Mouse (Mus musculus) thymus, adult 2 months (tissue): ENCODE measurements around the gene Swsap1. TPM values are rescaled to one million over a fixed set of nuclear protein-coding genes. Genes with fewer than 3 reads are reported as not detected.

Experiments
- DNase-seq: peaks from one replicate; pipeline ENCODE4 v3.0.0; 2021
- H3K27ac ChIP-seq: fragments of 200-500 bp; 2 replicates; pipeline ENCODE4 v1.5.1; 2012; ENCODE audit warnings: low read length, control low read depth; ENCODE audit not compliant: control insufficient read depth, insufficient read depth
- H3K27me3 ChIP-seq: fragments of 200-500 bp; 2 replicates; pipeline ENCODE4 v1.6.1; 2012; ENCODE audit warnings: mild to moderate bottlenecking, low read length, moderate library complexity, mixed read lengths; ENCODE audit not compliant: control insufficient read depth, insufficient read depth
- H3K36me3 ChIP-seq: fragments of 200-500 bp; 2 replicates; pipeline ENCODE4 v1.6.1; 2012; ENCODE audit warnings: mild to moderate bottlenecking, low read length, moderate library complexity; ENCODE audit not compliant: control insufficient read depth, insufficient read depth
- H3K4me1 ChIP-seq: fragments of 200-500 bp; replicated peaks from 2 replicates; pipeline ENCODE4 v1.6.1; 2012; ENCODE audit warnings: low read length; ENCODE audit not compliant: control insufficient read depth, insufficient read depth
- H3K4me3 ChIP-seq: fragments of 200-500 bp; 2 replicates; pipeline ENCODE4 v1.5.1; 2012; ENCODE audit warnings: mild to moderate bottlenecking, low read length, control low read depth, moderate library complexity; ENCODE audit not compliant: control insufficient read depth, insufficient read depth
- CTCF ChIP-seq: fragments of 200-500 bp; IDR thresholded peaks from 2 replicates; pipeline ENCODE4 v1.5.1; 2012; ENCODE audit warnings: mild to moderate bottlenecking, control low read depth, low read length, moderate library complexity, borderline replicate concordance; ENCODE audit not compliant: control insufficient read depth, poor library complexity, insufficient read depth; ENCODE audit errors: extremely low read depth
- POLR2A ChIP-seq: fragments of 200-500 bp; IDR thresholded peaks from 2 replicates; pipeline ENCODE4 v1.6.1; 2012; ENCODE audit warnings: mild to moderate bottlenecking, low read length, control low read depth, moderate library complexity; ENCODE audit not compliant: control insufficient read depth, poor library complexity, insufficient read depth; ENCODE audit errors: extremely low read depth
- WGBS: fragments of 180-500 bp; shearing (Covaris S2); methylation state at CpG from one replicate; pipeline ENCODE4 v1.1.7; 2018; 5-methylcytosine and 5-hydroxymethylcytosine counted together
- polyA plus RNA-seq: library from polyadenylated mRNA; depleted of rRNA; stranded (reverse); fragments of >200 nt; gene quantifications from 2 replicates; pipeline ENCODE4 v1.2.3, GENCODE M21; 2012

Gene Swsap1
- polyA plus RNA-seq, 1 experiment = 6.7 TPM

DNA sequence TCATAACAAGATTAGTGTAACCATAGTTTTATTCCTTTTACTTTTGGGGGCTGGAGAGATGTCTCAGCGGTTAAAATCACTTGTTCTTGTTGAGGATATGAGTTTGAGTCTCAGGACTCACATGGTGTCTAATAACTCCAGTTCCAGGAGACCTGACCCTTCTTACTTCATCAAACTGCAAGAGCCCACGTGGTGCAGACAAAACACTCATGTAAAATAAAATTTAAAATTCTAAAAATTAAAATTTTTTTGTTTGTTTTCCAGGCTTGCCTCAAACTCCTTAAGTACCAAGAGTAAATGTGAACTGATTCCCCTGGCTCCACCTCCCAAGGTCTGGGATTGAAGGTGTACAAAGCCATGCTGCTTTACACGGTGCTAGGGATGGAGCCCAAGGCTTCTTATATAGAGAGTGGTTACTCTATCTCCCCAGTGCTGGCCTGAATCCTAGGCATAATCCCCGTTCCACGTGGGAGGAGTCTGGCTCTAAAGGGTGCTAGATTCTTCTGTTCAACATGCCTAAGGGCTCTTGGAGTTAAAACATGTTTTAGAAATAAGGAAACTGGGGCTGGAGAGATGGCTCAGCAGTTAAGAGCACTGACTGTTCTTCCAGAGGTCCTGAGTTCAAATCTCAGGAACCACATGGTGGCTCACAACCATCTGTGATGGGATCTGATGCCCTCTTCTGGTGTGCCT, 36.7 kb upstream of the Swsap1 start:
- DNase-seq = no peak
- Histone ChIP-seq H3K27me3 (no peaks in the 10 kb centered on the region), H3K4me3 (no peak overlapping the region), H3K36me3 (no peaks in the 10 kb centered on the region), H3K4me1 (peaks cover 11% of the 10 kb centered on the region), H3K27ac (no peak overlapping the region)
- WGBS = 60% methylated on average over 5 of the region's 5 CpGs
- TF ChIP-seq CTCF = no peak
- no peak for TF ChIP-seq POLR2A

DNA sequence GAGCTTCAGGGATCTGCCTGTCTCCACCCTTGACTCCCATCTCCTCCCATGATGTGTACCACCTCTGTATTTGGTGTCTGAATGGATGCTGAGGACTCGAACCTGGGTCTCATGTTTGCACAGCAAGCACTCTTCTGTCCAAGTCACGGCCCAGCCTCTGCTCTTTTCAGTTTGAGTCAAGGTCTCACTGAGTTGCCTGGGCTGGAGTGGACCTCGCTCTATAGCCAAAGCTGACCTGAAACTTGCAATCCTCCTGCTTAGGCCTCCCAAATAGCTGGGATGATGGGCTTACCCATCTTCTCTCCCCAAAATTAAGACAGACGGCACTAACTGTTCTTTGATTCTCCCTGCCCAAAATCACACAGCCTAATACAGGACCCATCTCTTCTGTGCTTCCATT, 32.5 kb upstream of the Swsap1 start:
- WGBS = 93% methylated on average over 4 of the region's 4 CpGs
- Histone ChIP-seq H3K4me1 (peaks cover 11% of the 10 kb centered on the region; the same call in 1 of the 2 replicates), H3K36me3 (no peaks in the 10 kb centered on the region), H3K27me3 (no peaks in the 10 kb centered on the region), H3K4me3 (no peak overlapping the region), H3K27ac (no peak overlapping the region)
- DNase-seq = no peak
- TF ChIP-seq POLR2A (no peak), CTCF (no peak)

DNA sequence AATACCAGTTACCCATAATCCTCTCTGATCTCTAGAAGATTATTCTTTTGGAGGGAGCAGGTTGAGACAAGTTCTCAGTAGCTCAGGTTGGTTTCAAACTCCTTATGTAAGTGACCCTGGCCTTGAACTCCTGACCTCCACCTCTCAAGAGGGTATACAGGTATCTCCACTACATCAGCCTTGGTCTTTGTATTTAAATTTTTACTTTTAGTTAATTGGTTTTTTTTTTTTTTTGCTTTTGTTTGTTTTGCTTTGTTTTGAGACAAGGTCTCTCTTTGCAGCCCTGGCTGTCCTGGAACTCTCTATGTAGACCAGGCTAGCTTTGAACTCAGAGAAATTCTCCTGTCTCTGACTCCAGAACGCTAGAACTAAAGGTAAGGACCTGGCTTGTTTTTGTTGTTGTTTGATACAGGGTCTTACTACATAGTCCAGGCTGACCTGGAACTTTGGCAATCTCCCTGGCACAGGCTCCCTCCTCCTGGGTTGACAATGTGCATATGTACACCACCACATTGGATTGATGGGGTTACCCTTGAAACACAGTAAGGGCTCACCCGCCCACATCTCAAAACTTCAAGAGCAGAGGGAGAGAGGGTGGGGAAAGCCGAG, 32.0 kb upstream of the Swsap1 start:
- TF ChIP-seq CTCF (no peak), POLR2A (no peak)
- 39% methylated on average over 3 of the region's 3 CpGs for WGBS
- no peak overlapping the region for H3K27ac ChIP-seq
- no peaks in the 10 kb centered on the region for H3K27me3 ChIP-seq
- H3K4me1 ChIP-seq = peaks cover 8% of the 10 kb centered on the region; the same call in 1 of the 2 replicates
- no peak for DNase-seq
- H3K4me3 ChIP-seq = no peak overlapping the region
- H3K36me3 ChIP-seq = no peaks in the 10 kb centered on the region

DNA sequence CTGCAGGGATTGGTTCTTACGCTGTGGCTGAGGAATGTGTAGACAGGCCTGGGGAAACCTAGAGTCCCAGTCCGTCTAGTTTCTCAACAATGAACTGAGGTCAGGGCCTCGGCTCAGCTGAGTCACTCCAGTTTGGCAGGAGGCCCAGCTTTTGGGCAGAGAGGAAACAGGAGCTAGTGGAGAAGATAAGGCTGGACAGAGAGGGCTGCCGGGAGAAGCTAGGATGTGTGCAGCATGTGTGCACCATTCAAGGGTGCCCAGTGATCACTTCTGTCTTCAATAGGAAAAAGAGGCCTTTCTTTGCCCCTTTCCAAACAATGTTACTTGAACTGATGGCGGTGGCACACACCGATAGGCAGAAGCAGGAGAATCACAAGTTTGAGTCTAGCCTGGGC, 31.5 kb upstream of the Swsap1 start:
- Histone ChIP-seq H3K36me3 (no peaks in the 10 kb centered on the region), H3K4me3 (no peak overlapping the region), H3K4me1 (peaks cover 8% of the 10 kb centered on the region; the same call in 1 of the 2 replicates), H3K27ac (no peak overlapping the region), H3K27me3 (no peaks in the 10 kb centered on the region)
- DNase-seq = no peak
- TF ChIP-seq POLR2A = no peak
- TF ChIP-seq CTCF = no peak
- 50% methylated on average over 6 of the region's 6 CpGs for WGBS

DNA sequence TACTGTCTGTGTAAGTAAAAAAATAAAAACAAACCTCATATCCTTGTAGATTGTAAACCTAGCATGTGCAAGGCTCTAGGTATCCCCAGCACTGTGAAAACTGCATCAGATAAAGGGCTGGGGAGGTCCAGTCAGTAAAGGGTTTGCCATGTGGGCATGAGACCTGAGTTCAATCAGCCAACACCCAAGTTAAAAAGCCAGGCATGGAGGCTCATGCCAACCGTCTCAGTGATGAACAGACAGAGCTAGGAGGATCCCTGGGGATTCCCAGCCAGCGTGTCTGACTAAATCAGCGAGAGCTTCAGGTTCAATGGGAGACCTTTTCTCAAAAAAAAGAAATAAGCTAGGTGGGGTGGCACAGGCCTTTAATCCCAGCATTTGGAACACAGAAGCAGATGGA, 30.5 kb upstream of the Swsap1 start:
- DNase-seq = no peak
- TF ChIP-seq POLR2A = no peak
- Histone ChIP-seq H3K27me3 (no peaks in the 10 kb centered on the region), H3K4me1 (peaks cover 8% of the 10 kb centered on the region; the same call in 1 of the 2 replicates), H3K27ac (no peak overlapping the region), H3K4me3 (no peak overlapping the region), H3K36me3 (no peaks in the 10 kb centered on the region)
- WGBS = 93% methylated on average over 3 of the region's 3 CpGs

DNA sequence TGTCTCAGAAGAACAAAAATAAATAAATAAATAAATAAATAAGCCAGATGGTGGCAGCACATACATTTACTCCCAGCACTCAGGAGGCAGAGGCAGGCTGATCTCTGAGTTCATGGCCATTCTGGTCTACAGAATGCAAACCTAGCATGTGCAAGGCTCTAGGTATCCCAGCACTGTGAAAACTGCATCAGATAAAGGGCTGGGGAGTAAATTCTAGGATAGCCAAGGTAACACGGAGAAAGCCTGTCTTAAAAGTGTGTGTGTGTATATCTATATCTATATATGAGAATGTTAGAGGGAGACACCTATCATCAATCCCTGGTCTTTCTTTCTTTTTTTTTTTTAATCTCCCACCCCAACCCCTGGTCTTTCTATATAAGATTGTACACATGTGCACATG, 30.0 kb upstream of the Swsap1 start:
- WGBS = 100% methylated on average over 1 of the region's 1 CpGs
- Histone ChIP-seq H3K4me3 (no peak overlapping the region), H3K36me3 (no peaks in the 10 kb centered on the region), H3K27ac (no peak overlapping the region), H3K4me1 (peaks cover 8% of the 10 kb centered on the region; the same call in 1 of the 2 replicates), H3K27me3 (no peaks in the 10 kb centered on the region)
- no peak for DNase-seq
- no peak for TF ChIP-seq POLR2A
- TF ChIP-seq CTCF = no peak
